Mouse (Mus musculus): ENCODE measurements around the gene Ppm1l.

GRCm38 (mm10) chr3:69278648-69279047 lies 38.0 kb upstream of the Ppm1l start:
- no peak for TF ChIP-seq CTCF (IDR thresholded peaks at IDR 0.05; ENCODE audit: low read depth, low read length)
- TF ChIP-seq POLR2A (IDR thresholded peaks at IDR 0.05; ENCODE audit: borderline replicate concordance, low read depth, low read length), result no peak

Measured in bone marrow macrophage, adult 2 months (primary cell).